Mouse (Mus musculus) stomach, postnatal 0 days (tissue): ENCODE measurements around the gene Rpl26. TPM values are rescaled to one million over a fixed set of nuclear protein-coding genes. Genes with fewer than 3 reads are reported as not detected.

Experiments
- ATAC-seq: fragments of 200-750 bp; cut with Nextera tagmentation; 2 replicates; pipeline ENCODE4 v1.8.0; 2017; ENCODE audit not compliant: low FRiP score, low TSS enrichment
- DNase-seq: peaks from one replicate; pipeline ENCODE4 v3.0.0-alpha.2; 2016; ENCODE audit warnings: low spot score
- H3K27ac ChIP-seq: fragments of 300-500 bp; sonication (generic); replicated peaks from 2 replicates; pipeline ENCODE4 v1.5.1; 2014; ENCODE audit warnings: mild to moderate bottlenecking, control low read depth
- H3K27me3 ChIP-seq: fragments of 300-500 bp; sonication (generic); 2 replicates; pipeline ENCODE4 v1.6.1; 2014; ENCODE audit warnings: low read length; ENCODE audit not compliant: control insufficient read depth, insufficient read depth
- H3K36me3 ChIP-seq: fragments of 300-500 bp; sonication (generic); 2 replicates; pipeline ENCODE4 v1.6.1; 2014; ENCODE audit warnings: low read length, mixed read lengths; ENCODE audit not compliant: control insufficient read depth, insufficient read depth
- H3K4me1 ChIP-seq: fragments of 300-500 bp; sonication (generic); replicated peaks from 2 replicates; pipeline ENCODE4 v1.6.1; 2014; ENCODE audit warnings: antibody characterized with exemption; ENCODE audit not compliant: control insufficient read depth, insufficient read depth
- H3K4me2 ChIP-seq: fragments of 300-500 bp; sonication (generic); replicated peaks from 2 replicates; pipeline ENCODE4 v1.6.1; 2014; ENCODE audit warnings: low read depth, mild to moderate bottlenecking, control low read depth, moderate library complexity
- H3K4me3 ChIP-seq: fragments of 300-500 bp; sonication (generic); 2 replicates; pipeline ENCODE4 v1.5.1; 2014; ENCODE audit warnings: low read depth, low read length, control low read depth
- H3K9ac ChIP-seq: fragments of 300-500 bp; sonication (generic); 2 replicates; pipeline ENCODE4 v1.6.1; 2014; ENCODE audit warnings: mild to moderate bottlenecking, low read length, control low read depth, mixed read lengths
- H3K9me3 ChIP-seq: fragments of 300-500 bp; sonication (generic); 2 replicates; pipeline ENCODE4 v1.6.1; 2016; ENCODE audit warnings: low read length; ENCODE audit not compliant: control insufficient read depth
- CTCF ChIP-seq: IDR thresholded peaks from 2 replicates; pipeline ENCODE4 v1.5.1; 2016; ENCODE audit warnings: antibody characterized with exemption, low read depth, mild to moderate bottlenecking, moderate library complexity
- EP300 ChIP-seq: optimal IDR thresholded peaks from 2 replicates; pipeline ENCODE3; 2016; ENCODE audit warnings: antibody characterized with exemption
- WGBS: fragments of 180-500 bp; shearing (Covaris S2); extraction: QIAGEN DNeasy Blood & Tissue Kit; methylation state at CpG from one replicate; pipeline ENCODE4 v1.1.7; 2014; 5-methylcytosine and 5-hydroxymethylcytosine counted together
- polyA plus RNA-seq: library from polyadenylated mRNA; unstranded; fragments of >200 nt; fragmentation: Nextera tagmentation; extraction: Ambion mirVana; gene quantifications from 2 replicates; pipeline ENCODE4 v1.2.1, GENCODE M21; 2015

Gene Rpl26
- polyA plus RNA-seq, 1 experiment from 2014 or later = 899 TPM

GRCm38 (mm10) chr11:68892233-68892832, 9.1 kb upstream of the Rpl26 start:
- DNase-seq = no peak

GRCm38 (mm10) chr11:68893911-68894464, 7.4 kb upstream of the Rpl26 start:
- ATAC-seq (no peak), DNase-seq (no peak)
- Histone ChIP-seq H3K36me3 (no peaks in the 10 kb centered on the region), H3K4me1 (no peaks in the 10 kb centered on the region), H3K27ac (no peak overlapping the region), H3K27me3 (no peaks in the 10 kb centered on the region), H3K9me3 (no peaks in the 10 kb centered on the region), H3K9ac (no peak overlapping the region), H3K4me2 (no peak overlapping the region), H3K4me3 (no peak overlapping the region)
- TF ChIP-seq CTCF (no peak), EP300 (no peak)
- WGBS = 60% methylated on average over 12 of the region's 12 CpGs

More at GRCm38 (mm10) chr11:68892233-68892832, 9.1 kb upstream of the Rpl26 start:
- Histone ChIP-seq H3K36me3 (no peaks in the 10 kb centered on the region), H3K27me3 (no peaks in the 10 kb centered on the region), H3K9ac (no peak overlapping the region), H3K9me3 (no peaks in the 10 kb centered on the region), H3K4me3 (no peak overlapping the region), H3K4me2 (no peak overlapping the region), H3K4me1 (no peaks in the 10 kb centered on the region), H3K27ac (no peak overlapping the region)
- WGBS = 67% methylated on average over 14 of the region's 15 CpGs
- no peak for TF ChIP-seq CTCF
- TF ChIP-seq EP300 = no peak
- 0 out of 2 replicates have a peak, but pooled peaks have one; percentile 43 for ATAC-seq

GRCm38 (mm10) chr11:68896247-68896646, 5.1 kb upstream of the Rpl26 start:
- Histone ChIP-seq H3K36me3 (no peaks in the 10 kb centered on the region), H3K27me3 (no peaks in the 10 kb centered on the region), H3K9ac (no peak overlapping the region), H3K4me1 (no peaks in the 10 kb centered on the region), H3K27ac (no peak overlapping the region), H3K4me2 (no peak overlapping the region), H3K9me3 (no peaks in the 10 kb centered on the region), H3K4me3 (no peak overlapping the region)
- DNase-seq (no peak), ATAC-seq (no peak)
- 89% methylated on average over 5 of the region's 5 CpGs for WGBS
- TF ChIP-seq EP300 = no peak
- no peak for TF ChIP-seq CTCF

GRCm38 (mm10) chr11:68897120-68897519, 4.3 kb upstream of the Rpl26 start:
- H3K27ac ChIP-seq = no peak overlapping the region
- no peak for DNase-seq
- no peaks in the 10 kb centered on the region for H3K36me3 ChIP-seq
- no peaks in the 10 kb centered on the region for H3K27me3 ChIP-seq
- no peaks in the 10 kb centered on the region for H3K4me1 ChIP-seq
- H3K9me3 ChIP-seq = no peaks in the 10 kb centered on the region
- H3K4me3 ChIP-seq = no peak overlapping the region
- no peak overlapping the region for H3K9ac ChIP-seq
- no peak for ATAC-seq
- no peak overlapping the region for H3K4me2 ChIP-seq
- peak; percentile 84 for TF ChIP-seq CTCF
- TF ChIP-seq EP300 = no peak
- 54% methylated on average over 4 of the region's 4 CpGs for WGBS

GRCm38 (mm10) chr11:68897838-68898237, 3.5 kb upstream of the Rpl26 start:
- no peaks in the 10 kb centered on the region for H3K27me3 ChIP-seq
- H3K4me1 ChIP-seq = no peaks in the 10 kb centered on the region
- no peak for DNase-seq
- H3K27ac ChIP-seq = no peak overlapping the region
- TF ChIP-seq EP300 (no peak), CTCF (no peak)
- WGBS = 70% methylated on average over 6 of the region's 6 CpGs
- H3K4me3 ChIP-seq = no peak overlapping the region
- no peak overlapping the region for H3K4me2 ChIP-seq
- H3K36me3 ChIP-seq = no peaks in the 10 kb centered on the region
- H3K9ac ChIP-seq = no peak overlapping the region
- no peak for ATAC-seq
- no peaks in the 10 kb centered on the region for H3K9me3 ChIP-seq

- TF ChIP-seq EP300 (no peak), CTCF (no peak)
- Histone ChIP-seq H3K27ac (no peak overlapping the region), H3K4me2 (no peak overlapping the region), H3K4me1 (no peaks in the 10 kb centered on the region), H3K9me3 (no peaks in the 10 kb centered on the region), H3K9ac (no peak overlapping the region), H3K4me3 (no peak overlapping the region), H3K36me3 (peaks cover 3% of the 10 kb centered on the region; the same call in 1 of the 2 replicates), H3K27me3 (no peaks in the 10 kb centered on the region)
- DNase-seq = no peak
- whole genome bisulfite sequencing = 82% methylated on average over 6 of the region's 6 CpGs
- ATAC-seq = no peak
Measured at GRCm38 (mm10) chr11:68898790-68899189, 2.6 kb upstream of the Rpl26 start.
